Mouse (Mus musculus) ES-Bruce4 (cell line): Measurements from ENCODE around the gene Galnt4.

ENCODE experiments used
- CTCF ChIP-seq: IDR thresholded peaks from one replicate; pipeline ENCODE4 v1.8.1; 2011; ENCODE audit warnings: low read depth, low read length
- POLR2A ChIP-seq: IDR thresholded peaks from one replicate; pipeline ENCODE4 v1.8.1; 2011; ENCODE audit warnings: low read length; ENCODE audit not compliant: insufficient read depth

GRCm38 (mm10) chr10:99081569-99081990 lies 26.4 kb upstream of the Galnt4 start:
- TF ChIP-seq CTCF = no peak
- no peak for TF ChIP-seq POLR2A
